Mouse (Mus musculus) E14TG2a.4 (cell line): ENCODE data around the gene Ccdc77.

Experiments used
- CTCF ChIP-seq: conservative IDR thresholded peaks from 2 replicates; pipeline ENCODE4 v1.5.1; 2014; ENCODE audit warnings: low read length
- NANOG ChIP-seq: IDR thresholded peaks from 2 replicates; pipeline ENCODE4 v1.6.1; 2014; ENCODE audit warnings: borderline replicate concordance, low read length, mixed read lengths

GRCm38 (mm10) chr6:120287279-120287678 lies 76.9 kb downstream of the Ccdc77 start:
- TF ChIP-seq CTCF (no peak), NANOG (no peak)
